Mouse (Mus musculus) CH12.LX (cell line): ENCODE data around the gene Rpl23. TPM values are rescaled to one million over a fixed set of nuclear protein-coding genes. Genes with fewer than 3 reads are reported as not detected.

Experiments
- DNase-seq: peaks from one replicate; pipeline ENCODE4 v3.0.0-alpha.2; 2013; ENCODE audit errors: extremely low read depth
- H3K27ac ChIP-seq: 2 replicates; pipeline ENCODE4 v1.5.1; 2012; ENCODE audit warnings: low read depth, mild to moderate bottlenecking, control low read depth, moderate library complexity; ENCODE audit not compliant: insufficient read depth
- H3K27me3 ChIP-seq: replicated peaks from 2 replicates; pipeline ENCODE3; 2012; ENCODE audit warnings: inconsistent platforms
- H3K36me3 ChIP-seq, 2 experiments: replicated peaks in 1 of 2; 2 replicates each; pipeline versions ENCODE3 to v1.6.1; 2012; ENCODE audit warnings: inconsistent platforms in 1 of 2, low read length in 1 of 2, mild to moderate bottlenecking in 1 of 2, mixed read lengths in 1 of 2, moderate library complexity in 1 of 2; ENCODE audit not compliant: control insufficient read depth in 1 of 2, insufficient read depth in 1 of 2
- H3K4me1 ChIP-seq, 2 experiments: 2 replicates each; pipeline ENCODE4 v1.6.1; 2012; ENCODE audit warnings: inconsistent platforms in 1 of 2, moderate library complexity in 1 of 2; ENCODE audit not compliant: insufficient read depth in 2 of 2, control insufficient read depth in 1 of 2
- H3K4me2 ChIP-seq: 2 replicates; pipeline ENCODE4 v1.6.1; 2012; ENCODE audit warnings: low read depth, mild to moderate bottlenecking, control low read depth; ENCODE audit not compliant: poor library complexity, insufficient read depth, severe bottlenecking
- H3K4me3 ChIP-seq, 3 experiments: fragments of 150-350 bp in 1 of 3; sonication (generic) in 1 of 3; replicated peaks in 1 of 3; 2 replicates each; pipeline versions ENCODE3 to v1.5.1; 2011 to 2012; ENCODE audit warnings: low read depth in 2 of 3, low read length in 2 of 3, mild to moderate bottlenecking in 2 of 3, moderate library complexity in 2 of 3, control low read depth in 1 of 3, improper control_type of control experiment in 1 of 3, inconsistent platforms in 1 of 3, mixed read lengths in 1 of 3; ENCODE audit not compliant: poor library complexity in 1 of 3
- H3K79me2 ChIP-seq: replicated peaks from 2 replicates; pipeline ENCODE4 v1.6.1; 2012; ENCODE audit warnings: mild to moderate bottlenecking, moderate library complexity; ENCODE audit not compliant: control insufficient read depth, poor library complexity, insufficient read depth, severe bottlenecking; ENCODE audit errors: extremely low read depth
- H3K9ac ChIP-seq: 2 replicates; pipeline ENCODE4 v1.6.1; 2012; ENCODE audit warnings: low read depth, mild to moderate bottlenecking, control low read depth, moderate library complexity; ENCODE audit not compliant: insufficient read depth
- H3K9me3 ChIP-seq: replicated peaks from 2 replicates; pipeline ENCODE3; 2012; ENCODE audit warnings: low read length, inconsistent platforms, mixed read lengths
- BHLHE40 ChIP-seq: IDR thresholded peaks from 2 replicates; pipeline ENCODE4 v1.6.1; 2011; ENCODE audit warnings: mild to moderate bottlenecking, low read depth, low read length, improper control_type of control experiment
- CHD1 ChIP-seq: IDR thresholded peaks from 2 replicates; pipeline ENCODE4 v1.6.1; 2012; ENCODE audit warnings: low read depth, low read length, improper control_type of control experiment, inconsistent platforms
- CHD2 ChIP-seq: IDR thresholded peaks from 2 replicates; pipeline ENCODE4 v1.6.1; 2011; ENCODE audit warnings: low read length, improper control_type of control experiment
- ELF1 ChIP-seq: IDR thresholded peaks from 2 replicates; pipeline ENCODE4 v1.6.1; 2014; ENCODE audit warnings: low read depth, mild to moderate bottlenecking, inconsistent platforms, low read length, improper control_type of control experiment
- EP300 ChIP-seq: IDR thresholded peaks from 2 replicates; pipeline ENCODE4 v1.6.1; 2011; ENCODE audit warnings: low read length, improper control_type of control experiment
- GABPA ChIP-seq: IDR thresholded peaks from 2 replicates; pipeline ENCODE4 v1.6.1; 2012; ENCODE audit warnings: low read depth, low read length, improper control_type of control experiment, inconsistent platforms; ENCODE audit not compliant: insufficient replicate concordance
- IRF4 ChIP-seq: IDR thresholded peaks from 2 replicates; pipeline ENCODE4 v1.6.1; 2014; ENCODE audit warnings: low read depth, mild to moderate bottlenecking, inconsistent platforms, low read length, improper control_type of control experiment
- KAT2A ChIP-seq: IDR thresholded peaks from 2 replicates; pipeline ENCODE4 v1.6.1; 2012; ENCODE audit warnings: low read length, improper control_type of control experiment, inconsistent platforms; ENCODE audit not compliant: insufficient replicate concordance
- MAX ChIP-seq: IDR thresholded peaks from 2 replicates; pipeline ENCODE4 v1.6.1; 2011; ENCODE audit warnings: low read length, improper control_type of control experiment
- MAZ ChIP-seq: IDR thresholded peaks from 2 replicates; pipeline ENCODE4 v1.6.1; 2012; ENCODE audit warnings: low read depth, mild to moderate bottlenecking, inconsistent platforms, low read length, improper control_type of control experiment, moderate library complexity
- MXI1 ChIP-seq: IDR thresholded peaks from 2 replicates; pipeline ENCODE4 v1.6.1; 2011; ENCODE audit warnings: mild to moderate bottlenecking, low read depth, low read length, improper control_type of control experiment
- NELFE ChIP-seq: IDR thresholded peaks from 2 replicates; pipeline ENCODE4 v1.6.1; 2011; ENCODE audit warnings: low read depth, low read length, improper control_type of control experiment
- NRF1 ChIP-seq: IDR thresholded peaks from 2 replicates; pipeline ENCODE4 v1.6.1; 2014; ENCODE audit warnings: low read depth, mild to moderate bottlenecking, inconsistent platforms, low read length, improper control_type of control experiment, moderate library complexity
- POLR2A ChIP-seq: IDR thresholded peaks from 2 replicates; pipeline ENCODE4 v1.6.1; 2011; ENCODE audit warnings: low read depth, mild to moderate bottlenecking, improper control_type of control experiment, low read length
- POLR2AphosphoS2 ChIP-seq: IDR thresholded peaks from 2 replicates; pipeline ENCODE4 v1.6.1; 2011; ENCODE audit warnings: low read depth, low read length, improper control_type of control experiment
- RAD21 ChIP-seq: IDR thresholded peaks from 2 replicates; pipeline ENCODE4 v1.6.1; 2011; ENCODE audit warnings: low read depth, mild to moderate bottlenecking, low read length, improper control_type of control experiment, moderate library complexity
- RCOR1 ChIP-seq: conservative IDR thresholded peaks from 2 replicates; pipeline ENCODE4 v1.6.1; 2012; ENCODE audit warnings: low read depth, mild to moderate bottlenecking, inconsistent platforms, low read length, improper control_type of control experiment
- SIN3A ChIP-seq: IDR thresholded peaks from 2 replicates; pipeline ENCODE4 v1.6.1; 2012; ENCODE audit warnings: low read length, improper control_type of control experiment, inconsistent platforms
- SMC3 ChIP-seq: IDR thresholded peaks from 2 replicates; pipeline ENCODE4 v1.6.1; 2011; ENCODE audit warnings: low read depth, low read length, improper control_type of control experiment
- TBP ChIP-seq: conservative IDR thresholded peaks from 2 replicates; pipeline ENCODE4 v1.6.1; 2011; ENCODE audit warnings: low read depth, low read length, improper control_type of control experiment
- TCF12 ChIP-seq: IDR thresholded peaks from 2 replicates; pipeline ENCODE4 v1.6.1; 2014; ENCODE audit warnings: low read depth, mild to moderate bottlenecking, inconsistent platforms, low read length, improper control_type of control experiment
- UBTF ChIP-seq: IDR thresholded peaks from 2 replicates; pipeline ENCODE4 v1.6.1; 2012; ENCODE audit warnings: low read depth, mild to moderate bottlenecking, inconsistent platforms, low read length, improper control_type of control experiment, moderate library complexity
- USF2 ChIP-seq: conservative IDR thresholded peaks from 2 replicates; pipeline ENCODE4 v1.6.1; 2011; ENCODE audit warnings: low read depth, low read length, improper control_type of control experiment
- ZC3H11A ChIP-seq: IDR thresholded peaks from 2 replicates; pipeline ENCODE4 v1.6.1; 2012; ENCODE audit warnings: low read depth, mild to moderate bottlenecking, inconsistent platforms, low read length, improper control_type of control experiment
- ZKSCAN1 ChIP-seq: IDR thresholded peaks from 2 replicates; pipeline ENCODE4 v1.6.1; 2012; ENCODE audit warnings: low read depth, inconsistent platforms, low read length, improper control_type of control experiment, borderline replicate concordance
- ZMIZ1 ChIP-seq: IDR thresholded peaks from 2 replicates; pipeline ENCODE4 v1.6.1; 2012; ENCODE audit warnings: low read depth, mild to moderate bottlenecking, inconsistent platforms, low read length, improper control_type of control experiment
- ZNF384 ChIP-seq: IDR thresholded peaks from 2 replicates; pipeline ENCODE4 v1.6.1; 2012; ENCODE audit warnings: low read depth, low read length, improper control_type of control experiment, inconsistent platforms
- dilution Hi-C: fragments of 300-500 bp; cut with MboI; formaldehyde crosslinking; loops from 2 replicates; pipeline ENCODE4 v1.14.3; 2020; ENCODE audit warnings: low sequenced_read_pairs; ENCODE audit not compliant: extremely low pct_unique_long_range_greater_than_20kb, extremely low pct_ligation_motif_present
- in situ Hi-C: fragments of 300-500 bp; cut with MboI; formaldehyde crosslinking; loops from 3 replicates; pipeline ENCODE4 v1.14.3; 2019; ENCODE audit warnings: low sequenced_read_pairs, low pct_ligation_motif_present, low pct_unique_long_range_greater_than_20kb, mixed read lengths
- polyA plus RNA-seq: library from polyadenylated mRNA; unstranded; fragments of >175 nt; gene quantifications from 2 replicates; pipeline ENCODE4 v1.2.1, GENCODE M21; 2012; ENCODE audit warnings: low read depth; ENCODE audit not compliant: insufficient read length
- total RNA-seq, 2 experiments: library from RNA; depleted of rRNA; stranded (reverse); fragments of 300-350 nt in 1 of 2; fragments of >200 nt in 1 of 2; gene quantifications; 2 replicates each; pipeline ENCODE4 v1.2.3; 2012 to 2014

Rpl23 gene
- total and polyA plus RNA-seq, 3 experiments, result 1,387 to 2,073 (median 1,878) TPM

DNA sequence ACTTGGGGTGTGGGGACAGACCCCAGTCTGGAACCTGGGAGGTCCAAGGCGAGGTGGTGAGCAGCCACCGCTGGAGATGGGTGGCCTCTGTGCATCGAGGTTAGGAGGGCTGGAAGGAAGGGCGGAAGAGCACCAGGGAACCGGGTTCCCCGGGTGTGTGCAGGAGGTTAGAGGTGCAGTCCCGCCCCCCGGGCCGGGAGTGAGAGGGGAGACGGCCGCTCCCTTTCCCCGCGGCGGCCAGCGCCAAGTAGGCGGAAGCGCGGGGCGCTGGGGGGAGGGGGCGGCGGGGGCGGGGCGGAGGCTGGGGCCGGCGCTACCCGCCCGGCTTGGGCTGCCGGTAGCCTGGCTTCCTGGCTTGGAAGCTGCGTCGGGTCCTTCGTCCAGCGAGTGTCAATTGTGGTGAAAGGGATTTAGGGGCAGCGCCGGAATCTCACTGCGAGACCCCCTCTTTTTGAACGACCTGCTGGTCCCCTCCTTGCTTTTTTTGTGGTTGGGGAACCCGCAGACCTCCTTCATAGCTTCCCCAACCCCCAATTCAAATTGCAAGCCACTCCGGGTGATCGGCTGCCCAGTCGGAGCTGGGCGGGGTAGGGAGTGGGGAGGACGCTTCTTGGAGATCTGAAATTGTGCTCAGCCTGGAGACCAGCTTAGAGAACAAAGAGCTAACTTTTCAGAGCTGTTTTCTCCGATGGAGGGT, 17.9 kb upstream of the Rpl23 start (continued):
- peak; percentile 22 for TF ChIP-seq UBTF
- no peak for TF ChIP-seq ZNF384
- no peak for TF ChIP-seq ZC3H11A
- TF ChIP-seq CHD1, result no peak
- TF ChIP-seq IRF4, result 0 out of 2 replicates have a peak, but pooled peaks have one; percentile 6
- TF ChIP-seq ELF1, result peak; percentile 71
- no peak for TF ChIP-seq ZKSCAN1
- no peak for TF ChIP-seq GABPA
- TF ChIP-seq KAT2A, result no peak
- TF ChIP-seq NRF1, result no peak
- TF ChIP-seq RCOR1, result no peak
- TF ChIP-seq TBP, result 0 out of 2 replicates have a peak, but pooled peaks have one; percentile 17
- TF ChIP-seq NELFE, result peak; percentile 58; the same call in 1 of the 2 replicates
- no peak for TF ChIP-seq USF2
- TF ChIP-seq, all 38 proteins: peak for 11

DNA sequence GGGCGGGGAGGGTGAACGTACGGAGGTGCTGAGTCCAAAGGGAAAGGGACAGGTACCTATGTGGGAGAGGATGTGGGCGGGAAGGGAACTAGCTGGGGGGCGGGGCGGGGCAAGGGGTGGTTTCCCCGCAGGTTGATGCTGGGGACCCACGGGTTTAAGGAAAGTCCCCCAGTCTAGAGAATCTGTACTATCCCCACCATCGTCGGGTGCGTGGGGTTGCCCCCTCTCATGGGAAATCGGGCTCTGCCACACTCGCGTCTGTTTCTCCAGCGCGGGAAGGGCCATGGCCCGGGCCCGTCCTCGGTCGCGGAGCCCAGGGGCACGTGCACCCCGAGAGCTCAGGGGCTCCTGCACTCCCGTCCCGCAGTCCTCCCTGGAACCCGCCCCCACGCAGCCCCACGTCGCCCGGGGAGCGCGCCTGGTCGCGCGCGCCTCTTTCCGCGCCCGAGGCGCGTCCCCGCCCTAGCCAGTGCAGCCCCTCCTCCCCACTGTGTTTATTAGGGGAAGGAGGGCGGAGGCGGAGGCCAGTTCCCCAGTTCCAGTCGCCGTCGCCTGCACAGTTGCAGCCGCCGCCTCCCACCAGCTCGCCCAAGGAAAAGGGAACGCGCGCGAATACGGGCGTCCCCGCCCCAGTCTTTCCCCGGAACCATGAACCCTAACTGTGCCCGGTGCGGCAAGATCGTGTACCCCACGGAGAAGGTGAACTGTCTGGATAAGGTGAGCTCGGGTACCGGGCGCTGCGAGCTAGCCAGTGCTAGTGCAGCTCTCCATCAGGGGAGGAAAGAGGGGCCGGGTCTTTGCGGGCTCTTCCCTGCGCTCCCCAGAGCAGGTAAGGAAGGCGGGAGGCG, 17.1 kb upstream of the Rpl23 start:
- H3K9ac ChIP-seq, result peak overlapping the region; percentile 83
- no peaks in the 10 kb centered on the region for H3K9me3 ChIP-seq
- peak overlapping the region; percentile 46 for H3K4me2 ChIP-seq
- H3K4me3 ChIP-seq, result peak overlapping the region; percentile 79 to 90 (median 90)
- dilution Hi-C loops (no loop called here), in situ Hi-C loops (loop anchor here (5.0 kb wide), 3 partner anchors 43 to 188 kb away; partner anchors contain the start of genes B230217C12Rik, Fbxo47 and Plxdc1)
- no peaks in the 10 kb centered on the region for H3K27me3 ChIP-seq
- H3K27ac ChIP-seq, result peak overlapping the region; percentile 83
- H3K4me1 ChIP-seq, result peaks cover 14 to 49% of the 10 kb centered on the region in 2 experiments
- TF ChIP-seq ZMIZ1, result peak; percentile 18
- no peak for TF ChIP-seq EP300
- no peak; the same call in none of the 2 replicates for TF ChIP-seq MAX
- no peak for TF ChIP-seq RAD21
- TF ChIP-seq POLR2A, result peak; percentile 71
- no peak for TF ChIP-seq ZKSCAN1
- peak; percentile 48 for TF ChIP-seq NELFE
- peak; percentile 68; the same call in 1 of the 2 replicates for TF ChIP-seq TCF12
- TF ChIP-seq ELF1, result 0 out of 2 replicates have a peak, but pooled peaks have one; percentile 7
- peak; percentile 80 for TF ChIP-seq UBTF
- TF ChIP-seq SIN3A, result peak; percentile 69; the same call in 1 of the 2 replicates
- TF ChIP-seq MXI1, result peak; percentile 71; the same call in 1 of the 2 replicates
- 0 out of 2 replicates have a peak, but pooled peaks have one; percentile 13 for TF ChIP-seq MAZ
- TF ChIP-seq KAT2A, result 0 out of 2 replicates have a peak, but pooled peaks have one; percentile 9
- TF ChIP-seq NRF1, result peak; percentile 16; the same call in 1 of the 2 replicates
- TF ChIP-seq IRF4, result peak; percentile 29; the same call in 1 of the 2 replicates
- peak; percentile 70; the same call in 1 of the 2 replicates for TF ChIP-seq POLR2AphosphoS2
- peak; percentile 88 for TF ChIP-seq BHLHE40
- peak; percentile 2; the same call in 1 of the 2 replicates for TF ChIP-seq CHD2
- TF ChIP-seq CHD1, result peak; percentile 15; the same call in 1 of the 2 replicates
- no peak for TF ChIP-seq SMC3
- peaks cover 0 to 5% of the 10 kb centered on the region in 2 experiments for H3K36me3 ChIP-seq
- no peaks in the 10 kb centered on the region for H3K79me2 ChIP-seq
- peak; percentile 79 for DNase-seq
